15 mouse cellular contexts compared by ENCODE assay signal in the genomic region with DNA sequence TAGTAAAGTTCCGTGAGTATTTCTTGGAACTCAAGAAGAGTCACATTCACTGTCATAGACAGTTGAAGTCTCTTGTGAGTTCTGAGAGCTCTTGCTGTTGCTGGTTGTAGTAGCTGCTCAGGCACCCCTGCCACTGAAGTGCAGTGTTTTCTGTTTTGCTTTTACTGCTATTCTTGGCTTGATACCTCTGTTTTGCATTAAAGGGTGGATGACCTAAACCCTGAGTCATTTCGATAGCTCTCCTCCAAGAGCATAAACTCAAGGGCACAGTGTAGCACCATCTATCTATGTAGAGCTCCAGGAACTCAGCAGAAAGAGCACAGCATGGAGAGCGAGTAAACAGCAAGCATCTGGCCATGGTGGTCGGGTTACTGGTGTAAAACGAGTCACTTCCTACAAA. TPM values are rescaled to one million over a fixed set of nuclear protein-coding genes. Genes with fewer than 3 reads are reported as not detected.
A peak's percentile ranks its signal among the peaks of the same experiment; 100 is the strongest.
DNase-seq lines count a peak whose midpoint lies in the region; ATAC-seq and TF ChIP-seq lines count a peak whose summit lies in the region.
"Had no signal": no experiment of that assay in that cellular context is flagged by ENCODE, and none has a peak within 500 bp of the region (broad histone marks: within the 10 kb centered on the region; RNA-seq: fewer than 3 reads in every experiment).

No protein-coding gene starts in this region.

- ATAC-seq in megakaryocyte, adult 5-6 weeks (ENCODE audit: poor library complexity, severe bottlenecking), result no peak
- peak; percentile 25 for ATAC-seq in Patski
- ATAC-seq in monocyte, adult 5-6 weeks (replicated peaks; ENCODE audit: insufficient number of reproducible peaks, low FRiP score, low TSS enrichment, poor library complexity, severe bottlenecking), result peak; percentile 14; the same call in 1 of the 2 replicates
- ATAC-seq: hindbrain, postnatal 0 days had no signal

- H3K9me3 ChIP-seq in megakaryocyte, embryonic 14.5 days, result no peaks in the 10 kb centered on the region
- H3K9me3 ChIP-seq: liver, embryonic 15.5 days had no signal

- H3K36me3 ChIP-seq in megakaryocyte, embryonic 14.5 days (replicated peaks; ENCODE audit: low read length), result no peaks in the 10 kb centered on the region
- H3K36me3 ChIP-seq: liver, embryonic 15.5 days had no signal

- H3K4me3 ChIP-seq in megakaryocyte, embryonic 14.5 days (replicated peaks), result peak overlapping the region; percentile 60
- H3K4me3 ChIP-seq: liver, embryonic 15.5 days had no signal

- CTCF ChIA-PET in Patski (lab: Charles Lee), result interaction anchor here (0.7 to 1.5 kb wide), 4 partner anchors 10 to 206 kb away, joined by 3 to 6 read pairs (median 4); no protein-coding TSS in a partner anchor

- TF ChIP-seq CTCF in Patski (IDR thresholded peaks at IDR 0.05), result no peak

- H3K27me3 ChIP-seq in megakaryocyte, embryonic 14.5 days (replicated peaks), result peaks cover 2% of the 10 kb centered on the region
- no peaks in the 10 kb centered on the region for H3K27me3 ChIP-seq in Patski

- POLR2A ChIA-PET in Patski (lab: Charles Lee), result no interaction called here

- in situ Hi-C loops in Patski (cut with MboI; ENCODE audit: low pct_unique_long_range_greater_than_20kb), result no loop called here

- peak; percentile 32 for DNase-seq in embryo, embryonic 10 days (ENCODE audit: low spot score)
- no peak for DNase-seq in embryo, embryonic 10.5 days (ENCODE audit: low spot score)
- no peak for DNase-seq in Patski (ENCODE audit: low read depth, low spot score)
- DNase-seq in thymus, postnatal 4 days, result no peak
- DNase-seq in urinary bladder, postnatal 14 days (ENCODE audit: low spot score), result no peak
- DNase-seq: cerebellum, adult 9-11 months; left cerebral cortex, postnatal 4 days; lung, postnatal 4 days; right cerebral cortex, postnatal 14 days; thymus, postnatal 36 days had no signal

- H3K4me1 ChIP-seq in megakaryocyte, embryonic 14.5 days, result peaks cover 31% of the 10 kb centered on the region

RNA-seq across cellular contexts. Expression of a gene that starts 2.1 kb away (rescaled TPM):
- 5.4 and 11.2 TPM in 2 replicates for polyA plus RNA-seq in megakaryocyte, embryonic 14.5 days (2012; ENCODE audit: insufficient read depth, low replicate concordance)
- 33.3 and 36.1 TPM in 2 replicates for total RNA-seq in megakaryocyte, adult 5-6 weeks (2015)
- 47.3 and 154 TPM in 2 replicates for total RNA-seq in megakaryocyte, adult 5-6 weeks (2017)
- polyA plus RNA-seq in Patski (2021), result 108 TPM
- total RNA-seq in monocyte, adult 5-6 weeks (2017), result 66.6 to 184 TPM (median 92.9 TPM) in 3 replicates
